Mouse (Mus musculus) B cell, adult 67 days (primary cell): ENCODE data around the gene Mcfd2. TPM values are rescaled to one million over a fixed set of nuclear protein-coding genes. Genes with fewer than 3 reads are reported as not detected.

Experiments used
- total RNA-seq, 2 experiments: library from RNA; stranded (reverse); gene quantifications; 4 replicates each; pipeline ENCODE4 v1.2.4; 2023

Mcfd2 gene
- 10 to 100 TPM; 19.7 to 21.0 TPM for total RNA-seq

DNA sequence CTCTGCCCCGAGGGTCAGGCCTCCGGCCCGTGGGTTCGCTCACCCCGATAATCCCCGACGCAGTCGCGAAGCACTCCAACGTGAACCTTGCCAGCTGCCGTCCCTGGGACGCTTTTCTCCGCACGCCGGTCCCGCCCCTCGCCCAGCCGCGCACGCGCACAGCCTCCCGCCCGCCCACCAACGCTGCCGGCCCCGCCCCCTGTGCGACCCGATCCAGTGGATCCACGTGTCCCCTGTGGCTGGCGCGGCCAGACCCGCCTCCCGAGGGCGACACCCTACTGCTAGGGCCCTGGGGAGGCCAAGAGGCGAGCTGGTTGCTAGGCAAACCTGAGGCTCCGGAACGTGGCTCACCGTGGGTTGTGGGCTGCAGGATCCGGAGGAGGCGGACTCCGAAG is at the start of gene Mcfd2:
TSS of gene Mcfd2 (minus strand) at position 144 of the 395 bp plus-strand sequence.

DNA sequence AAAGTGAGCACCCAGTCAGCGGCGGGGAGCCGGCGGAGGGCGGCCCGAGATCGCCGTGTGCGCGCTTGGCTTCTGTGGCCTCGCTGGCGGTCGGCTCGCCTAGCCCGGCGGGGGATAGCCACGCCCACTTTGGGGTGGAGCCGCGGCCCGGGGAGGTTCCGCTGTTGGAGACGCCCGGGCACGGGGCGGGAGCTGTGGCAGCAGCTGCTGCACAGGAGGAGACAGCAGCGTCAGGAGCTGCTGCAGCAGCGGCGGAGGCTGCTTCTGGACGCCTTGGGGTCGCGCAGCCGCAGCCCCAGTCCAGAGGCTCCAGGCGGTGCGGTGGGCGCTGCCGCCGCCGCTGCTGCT is 16.9 kb upstream of the Mcfd2 start, which contains the start of gene Ttc7:
TSS of gene Ttc7 (plus strand) at position 181 of the 348 bp plus-strand sequence.

Other genes starting within 250 kb of the Mcfd2 start
- gene Pigf, start 240.5 kb downstream of the Mcfd2 start, total RNA-seq = 10 to 100 TPM; 14.7 to 16.8 TPM
- gene Cript, start 240.4 kb downstream of the Mcfd2 start, total RNA-seq = 10 to 100 TPM; 51.0 to 57.2 TPM
- 10 to 100 TPM; 38.1 to 40.2 TPM for gene Socs5, start 158.3 kb downstream of the Mcfd2 start, total RNA-seq
- gene Ttc7, start 17.0 kb upstream of the Mcfd2 start, total RNA-seq = 100 to 1,000 TPM; 174 to 177 TPM
- gene Stpg4, start 161.8 kb upstream of the Mcfd2 start, total RNA-seq = 1 to 10 TPM in 1 of 2 experiments, not detected in 1; 1.2 TPM
- 100 to 1,000 TPM; 400 to 473 TPM for gene Calm2, start 181.0 kb upstream of the Mcfd2 start, total RNA-seq